Mouse (Mus musculus): ENCODE results near the gene Atp11b.
A peak's percentile ranks its signal among the peaks of the same experiment; 100 is the strongest.

Atp11b gene

GRCm38 (mm10) chr3:35753825-35754767 is at the start of gene Atp11b:
Atp11b (plus strand) TSS chr3:35754106.
- peak; percentile 88 to 94 for DNase-seq

- no peak for DNase-seq
These were observed 49.6 kb upstream of the Atp11b start for GRCm38 (mm10) chr3:35704328-35704613.

GRCm38 (mm10) chr3:35719531-35720205 is 34.2 kb upstream of the Atp11b start:
- no peak for DNase-seq

GRCm38 (mm10) chr3:35720801-35721200 is 33.1 kb upstream of the Atp11b start:
- no peak for DNase-seq

- DNase-seq: no peak
These were observed 32.0 kb upstream of the Atp11b start for GRCm38 (mm10) chr3:35721818-35722446.

- DNase-seq: no peak
These were observed 31.1 kb upstream of the Atp11b start for GRCm38 (mm10) chr3:35722811-35723210.

- DNase-seq: peak; percentile 65 to 77
These were observed 30.2 kb upstream of the Atp11b start for GRCm38 (mm10) chr3:35723586-35724322.

GRCm38 (mm10) chr3:35725096-35725495 is 28.8 kb upstream of the Atp11b start:
- no peak for DNase-seq

GRCm38 (mm10) chr3:35726936-35727335 is 27.0 kb upstream of the Atp11b start:
- no peak for DNase-seq

- no peak for DNase-seq
These were observed 24.4 kb upstream of the Atp11b start for GRCm38 (mm10) chr3:35729490-35729889.

GRCm38 (mm10) chr3:35731981-35732777 is 21.7 kb upstream of the Atp11b start:
- no peak for DNase-seq

- no peak for DNase-seq
These were observed 21.1 kb upstream of the Atp11b start for GRCm38 (mm10) chr3:35732778-35733147.

GRCm38 (mm10) chr3:35734509-35734908 is 19.4 kb upstream of the Atp11b start:
- no peak for DNase-seq

GRCm38 (mm10) chr3:35738071-35738470 is 15.8 kb upstream of the Atp11b start:
- no peak for DNase-seq

GRCm38 (mm10) chr3:35745010-35745409 is 8.9 kb upstream of the Atp11b start:
- no peak for DNase-seq

- no peak for DNase-seq
These were observed 7.0 kb upstream of the Atp11b start for GRCm38 (mm10) chr3:35746840-35747456.

- DNase-seq: peak in 1 of 2 experiments; percentile 45
These were observed 3.6 kb upstream of the Atp11b start for GRCm38 (mm10) chr3:35750286-35750685.

GRCm38 (mm10) chr3:35751724-35752123 is 2.2 kb upstream of the Atp11b start:
- DNase-seq: no peak

- DNase-seq: no peak
These were observed 8.8 kb downstream of the Atp11b start for GRCm38 (mm10) chr3:35762735-35763134.

- DNase-seq: peak; percentile 72 to 81
These were observed 11.0 kb downstream of the Atp11b start for GRCm38 (mm10) chr3:35764637-35765617.

Measured in cerebellum, postnatal 25 days (tissue).